Mouse (Mus musculus) intestine, postnatal 0 days (tissue): ENCODE results near the gene Scnn1b. TPM values are rescaled to one million over a fixed set of nuclear protein-coding genes. Genes with fewer than 3 reads are reported as not detected.

Experiments
- ATAC-seq: fragments of 200-750 bp; cut with Nextera tagmentation; 2 replicates; pipeline ENCODE4 v1.8.0; 2017; ENCODE audit warnings: mild to moderate bottlenecking, moderate TSS enrichment, moderate library complexity
- H3K27ac ChIP-seq: fragments of 300-500 bp; sonication (generic); 2 replicates; pipeline ENCODE4 v1.5.1; 2014; ENCODE audit warnings: mild to moderate bottlenecking, low read depth, low read length, moderate library complexity
- H3K27me3 ChIP-seq: fragments of 300-500 bp; sonication (generic); replicated peaks from 2 replicates; pipeline ENCODE4 v1.6.1; 2014; ENCODE audit warnings: low read length, mixed read lengths; ENCODE audit not compliant: control insufficient read depth, insufficient read depth
- H3K36me3 ChIP-seq: fragments of 300-500 bp; sonication (generic); 2 replicates; pipeline ENCODE4 v1.6.1; 2014; ENCODE audit warnings: mild to moderate bottlenecking, moderate library complexity; ENCODE audit not compliant: control insufficient read depth, insufficient read depth
- H3K4me1 ChIP-seq: fragments of 300-500 bp; sonication (generic); replicated peaks from 2 replicates; pipeline ENCODE4 v1.6.1; 2014; ENCODE audit warnings: antibody characterized with exemption, low read length, mixed read lengths; ENCODE audit not compliant: control insufficient read depth, insufficient read depth
- H3K4me2 ChIP-seq: fragments of 300-500 bp; sonication (generic); replicated peaks from 2 replicates; pipeline ENCODE4 v1.6.1; 2014; ENCODE audit warnings: low read depth, mild to moderate bottlenecking, moderate library complexity
- H3K4me3 ChIP-seq: fragments of 300-500 bp; sonication (generic); 2 replicates; pipeline ENCODE4 v1.5.1; 2014; ENCODE audit warnings: low read depth, low read length
- H3K9ac ChIP-seq: fragments of 300-500 bp; sonication (generic); 2 replicates; pipeline ENCODE4 v1.6.1; 2014; ENCODE audit warnings: mild to moderate bottlenecking, low read depth, low read length
- H3K9me3 ChIP-seq: fragments of 300-500 bp; sonication (generic); 2 replicates; pipeline ENCODE4 v1.6.1; 2016; ENCODE audit warnings: mixed run types; ENCODE audit not compliant: control insufficient read depth
- CTCF ChIP-seq: sonication (generic); IDR thresholded peaks from 2 replicates; pipeline ENCODE4 v1.5.1; 2016; ENCODE audit warnings: low read depth, mild to moderate bottlenecking, control low read depth, antibody characterized with exemption, moderate library complexity
- WGBS: fragments of 180-500 bp; shearing (Covaris S2); extraction: QIAGEN DNeasy Blood & Tissue Kit; methylation state at CpG from one replicate; pipeline ENCODE4 v1.1.7; 2014; 5-methylcytosine and 5-hydroxymethylcytosine counted together
- polyA plus RNA-seq: library from polyadenylated mRNA; unstranded; fragments of >200 nt; fragmentation: Nextera tagmentation; extraction: Ambion mirVana; gene quantifications from 2 replicates; pipeline ENCODE4 v1.2.1, GENCODE M21; 2015

Scnn1b gene
- polyA plus RNA-seq, 1 experiment from 2014 or later: 0.52 TPM

DNA sequence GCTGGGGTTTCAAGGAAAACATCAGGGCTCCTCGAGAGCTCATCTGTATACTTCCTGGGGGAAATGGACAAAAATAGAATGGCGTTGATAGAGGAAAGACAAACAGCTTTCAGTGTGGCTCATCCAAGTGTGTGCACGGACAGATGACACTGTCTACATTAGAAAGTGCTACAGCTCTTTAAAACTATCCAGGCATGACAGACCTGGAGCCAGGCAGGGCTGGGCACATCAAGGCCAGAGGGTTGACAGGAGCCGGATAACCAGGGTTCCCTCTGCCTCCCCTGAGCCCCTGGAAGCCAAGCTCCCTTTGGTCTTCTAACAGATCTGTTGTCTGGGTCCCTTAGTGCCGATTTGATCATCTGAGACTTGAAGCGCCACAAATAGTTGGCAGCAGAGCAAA is 22.6 kb upstream of the Scnn1b start:
- 60% methylated on average over 6 of the region's 6 CpGs for WGBS
- Histone ChIP-seq H3K27me3 (no peaks in the 10 kb centered on the region), H3K4me2 (no peak overlapping the region), H3K4me3 (no peak overlapping the region), H3K9ac (no peak overlapping the region), H3K36me3 (no peaks in the 10 kb centered on the region), H3K4me1 (no peaks in the 10 kb centered on the region), H3K27ac (no peak overlapping the region), H3K9me3 (no peaks in the 10 kb centered on the region)
- ATAC-seq: no peak
- no peak for TF ChIP-seq CTCF

DNA sequence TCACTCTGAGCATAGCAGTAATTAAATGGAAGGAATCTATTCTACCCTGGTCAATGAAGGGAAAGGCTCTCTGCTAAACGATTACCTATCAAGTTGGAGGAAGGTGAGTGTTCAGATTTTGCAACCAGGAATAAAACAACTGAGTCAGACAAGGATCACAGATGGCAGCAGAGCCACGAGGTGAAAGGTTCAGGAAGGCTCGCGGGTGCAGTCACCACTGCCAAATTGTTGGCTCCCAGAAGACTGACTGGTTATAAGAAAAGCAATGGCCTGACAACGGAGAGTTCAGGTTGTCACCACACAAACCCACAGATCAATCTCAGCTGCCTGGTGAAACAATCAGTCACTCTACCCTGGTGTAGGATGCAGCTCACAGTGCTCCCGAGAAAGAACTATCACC is 18.9 kb upstream of the Scnn1b start:
- H3K9me3 ChIP-seq: no peaks in the 10 kb centered on the region
- H3K27me3 ChIP-seq: no peaks in the 10 kb centered on the region
- no peaks in the 10 kb centered on the region for H3K4me1 ChIP-seq
- no peaks in the 10 kb centered on the region for H3K36me3 ChIP-seq
- no peak for TF ChIP-seq CTCF
- H3K9ac ChIP-seq: no peak overlapping the region
- H3K27ac ChIP-seq: no peak overlapping the region
- 69% methylated on average over 6 of the region's 6 CpGs for WGBS
- no peak overlapping the region for H3K4me3 ChIP-seq
- no peak for ATAC-seq
- H3K4me2 ChIP-seq: no peak overlapping the region

DNA sequence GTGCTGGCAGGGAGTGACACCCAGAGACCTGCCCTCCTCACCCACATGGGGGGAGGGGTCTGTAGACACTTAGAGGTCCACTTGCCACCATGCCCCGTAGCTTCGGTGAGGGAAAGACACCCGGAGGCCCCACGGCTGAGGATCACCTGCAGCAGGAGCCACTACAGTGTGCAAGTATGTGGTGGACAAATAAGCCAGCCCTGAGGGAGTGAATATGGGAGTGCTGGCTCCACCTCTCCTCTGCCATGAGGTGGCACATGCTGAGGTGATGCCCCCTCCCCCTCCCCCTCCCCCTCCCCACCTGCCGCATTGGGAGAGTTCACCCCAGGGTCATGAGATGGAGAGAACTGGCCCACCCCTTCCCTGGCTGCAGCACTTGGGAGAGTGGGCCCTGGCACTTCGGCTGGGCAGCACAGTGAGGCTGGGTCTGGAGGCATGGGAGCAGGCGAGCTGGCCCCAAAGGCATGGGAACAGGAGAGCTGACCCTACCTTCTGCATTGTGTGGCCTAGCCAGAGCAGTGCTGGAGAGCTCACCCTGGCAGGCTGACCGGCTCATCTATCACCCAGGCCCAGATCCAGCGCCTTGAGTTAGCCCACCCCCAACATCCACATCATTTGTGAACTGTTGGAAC is 16.2 kb upstream of the Scnn1b start:
- ATAC-seq: no peak
- H3K4me1 ChIP-seq: no peaks in the 10 kb centered on the region
- H3K9me3 ChIP-seq: no peaks in the 10 kb centered on the region
- no peak overlapping the region for H3K27ac ChIP-seq
- 75% methylated on average over 8 of the region's 9 CpGs for WGBS
- no peak overlapping the region for H3K4me3 ChIP-seq
- no peaks in the 10 kb centered on the region for H3K27me3 ChIP-seq
- no peaks in the 10 kb centered on the region for H3K36me3 ChIP-seq
- no peak overlapping the region for H3K9ac ChIP-seq
- TF ChIP-seq CTCF: no peak
- H3K4me2 ChIP-seq: no peak overlapping the region

DNA sequence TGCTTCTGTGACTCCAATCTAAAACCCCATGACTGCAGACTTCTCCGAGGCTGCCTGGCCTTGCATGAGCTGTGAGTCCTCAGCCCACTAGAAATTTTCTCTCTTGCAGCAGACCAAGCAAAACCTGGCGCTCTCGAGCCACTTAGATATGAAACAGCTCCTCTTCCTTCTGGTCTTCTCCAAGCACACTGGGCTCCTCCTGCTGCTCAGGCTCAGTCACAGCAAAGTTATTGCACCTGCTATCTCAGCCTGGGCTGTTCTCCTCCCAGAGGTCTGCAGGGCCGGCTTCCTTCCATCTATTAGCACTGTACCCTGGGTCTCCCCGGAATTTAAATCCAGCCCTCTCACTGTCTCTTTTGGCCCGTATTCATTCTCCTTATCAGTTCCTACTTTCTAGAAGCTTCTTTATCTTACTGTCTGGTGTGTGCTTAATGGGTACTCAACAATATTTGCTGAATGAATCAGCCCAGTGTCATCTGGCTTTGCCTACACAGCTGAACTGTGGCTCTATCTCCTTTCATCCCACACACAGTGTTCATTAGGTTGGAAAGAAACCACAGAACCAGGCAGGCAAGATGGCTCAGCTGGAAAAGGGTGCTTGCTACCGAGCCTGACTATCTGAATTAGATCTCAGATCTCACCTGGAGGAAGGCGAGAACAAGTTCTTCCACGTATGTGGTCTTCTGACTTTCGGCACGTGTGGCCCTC is 7.5 kb upstream of the Scnn1b start:
- no peak overlapping the region for H3K9ac ChIP-seq
- no peak overlapping the region for H3K27ac ChIP-seq
- H3K27me3 ChIP-seq: no peaks in the 10 kb centered on the region
- no peaks in the 10 kb centered on the region for H3K9me3 ChIP-seq
- H3K4me3 ChIP-seq: no peak overlapping the region
- 68% methylated on average over 11 of the region's 11 CpGs for WGBS
- H3K36me3 ChIP-seq: no peaks in the 10 kb centered on the region
- peak; percentile 28; the same call in 1 of the 2 replicates for TF ChIP-seq CTCF
- H3K4me2 ChIP-seq: no peak overlapping the region
- no peak for ATAC-seq
- no peaks in the 10 kb centered on the region for H3K4me1 ChIP-seq

DNA sequence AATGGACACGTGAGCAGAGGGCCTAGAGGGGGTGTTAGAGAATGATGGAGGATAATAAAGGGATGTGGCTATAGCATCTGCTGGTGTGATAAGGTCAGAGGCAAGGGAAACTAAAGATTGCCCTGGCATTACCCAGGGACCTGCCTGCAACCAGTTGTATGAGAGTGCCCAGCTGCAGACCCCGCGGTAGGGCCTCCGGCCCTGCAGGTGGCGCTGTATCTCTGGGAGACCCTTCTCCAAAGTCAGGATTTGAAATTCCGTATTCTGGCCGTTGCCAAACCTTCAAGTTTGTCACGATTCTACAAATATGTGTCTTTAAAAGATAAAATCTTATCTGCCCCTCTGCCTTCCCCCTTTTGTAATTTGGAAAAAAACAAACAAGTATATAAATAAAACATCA is 5.9 kb upstream of the Scnn1b start:
- Histone ChIP-seq H3K27me3 (peaks cover 3% of the 10 kb centered on the region; the same call in 1 of the 2 replicates), H3K9me3 (no peaks in the 10 kb centered on the region), H3K4me3 (no peak overlapping the region), H3K4me2 (no peak overlapping the region), H3K27ac (no peak overlapping the region), H3K36me3 (no peaks in the 10 kb centered on the region), H3K4me1 (no peaks in the 10 kb centered on the region), H3K9ac (no peak overlapping the region)
- peak; percentile 30 for TF ChIP-seq CTCF
- WGBS: 78% methylated on average over 8 of the region's 8 CpGs
- no peak for ATAC-seq

DNA sequence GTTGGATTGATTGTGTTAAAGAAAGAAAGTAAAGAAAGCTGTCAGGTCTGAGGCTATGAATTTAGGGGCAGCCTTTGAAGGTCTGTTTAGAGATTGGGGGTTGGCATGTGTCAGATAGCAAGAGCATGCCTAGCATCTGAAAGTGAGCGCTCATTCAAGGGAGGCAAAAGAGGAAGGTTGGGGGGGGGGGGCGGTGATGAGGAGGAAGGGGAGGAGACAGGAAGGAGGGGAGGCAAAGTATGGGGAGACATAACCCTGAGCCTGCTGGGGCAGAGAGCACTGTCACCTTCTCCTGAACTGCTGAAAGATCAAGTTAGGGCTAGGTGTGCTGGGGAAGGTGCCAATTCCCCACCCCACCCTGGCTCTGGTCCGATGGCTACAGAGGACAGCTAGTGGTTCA is 6.8 kb downstream of the Scnn1b start:
- H3K4me1 ChIP-seq: no peaks in the 10 kb centered on the region
- no peaks in the 10 kb centered on the region for H3K36me3 ChIP-seq
- no peak overlapping the region for H3K4me3 ChIP-seq
- no peak for ATAC-seq
- WGBS: 73% methylated on average over 3 of the region's 3 CpGs
- no peak overlapping the region for H3K4me2 ChIP-seq
- TF ChIP-seq CTCF: no peak
- H3K9ac ChIP-seq: no peak overlapping the region
- no peaks in the 10 kb centered on the region for H3K9me3 ChIP-seq
- H3K27ac ChIP-seq: no peak overlapping the region
- H3K27me3 ChIP-seq: no peaks in the 10 kb centered on the region
